Mouse (Mus musculus) lung, adult 2 months (tissue): ENCODE measurements around the gene Lipk. TPM values are rescaled to one million over a fixed set of nuclear protein-coding genes. Genes with fewer than 3 reads are reported as not detected.

Experiments
- DNase-seq: peaks from one replicate; pipeline ENCODE4 v3.0.0; 2022
- H3K4me1 ChIP-seq: fragments of 200-500 bp; 2 replicates; pipeline ENCODE4 v1.6.1; 2011; ENCODE audit warnings: low read length; ENCODE audit not compliant: control insufficient read depth, insufficient read depth
- H3K4me3 ChIP-seq: fragments of 200-500 bp; replicated peaks from 2 replicates; pipeline ENCODE3; 2011; ENCODE audit warnings: low read depth, mild to moderate bottlenecking, control low read depth, low read length; ENCODE audit errors: extremely low read depth
- CTCF ChIP-seq: fragments of 200-500 bp; IDR thresholded peaks from 2 replicates; pipeline ENCODE4 v1.5.1; 2011; ENCODE audit warnings: mild to moderate bottlenecking, low read length, control low read depth; ENCODE audit not compliant: insufficient read depth
- POLR2A ChIP-seq: fragments of 200-500 bp; IDR thresholded peaks from 2 replicates; pipeline ENCODE4 v1.6.1; 2011; ENCODE audit warnings: low read depth, mild to moderate bottlenecking, control low read depth, low read length, borderline replicate concordance; ENCODE audit errors: extremely low read depth
- WGBS: fragments of 180-500 bp; shearing (Covaris S2); methylation state at CpG from one replicate; pipeline ENCODE4 v1.1.7; 2018; 5-methylcytosine and 5-hydroxymethylcytosine counted together
- polyA plus RNA-seq: library from polyadenylated mRNA; depleted of rRNA; stranded (reverse); fragments of >200 nt; gene quantifications from 2 replicates; pipeline ENCODE4 v1.2.3, GENCODE M21; 2012; rRNA removed

The Lipk gene
- polyA plus RNA-seq, 1 experiment, result 1.7 TPM

GRCm38 (mm10) chr19:34063547-34063946 is 55.5 kb downstream of the Lipk start:
- Histone ChIP-seq H3K4me1 (no peaks in the 10 kb centered on the region; the same call in 1 of the 2 replicates), H3K4me3 (no peak overlapping the region)
- 31% methylated on average over 1 of the region's 1 CpGs for WGBS
- no peak for DNase-seq
- no peak for TF ChIP-seq POLR2A
- TF ChIP-seq CTCF, result no peak

- TF ChIP-seq CTCF (no peak), POLR2A (no peak)
These were observed 56.0 kb downstream of the Lipk start for GRCm38 (mm10) chr19:34064059-34064458.

GRCm38 (mm10) chr19:34066779-34067472 is 58.8 kb downstream of the Lipk start, which contains the start of gene Lipn:
Gene Lipn, plus strand, starts transcription at chr19:34067358.
- DNase-seq, result no peak
- Histone ChIP-seq H3K4me1 (no peaks in the 10 kb centered on the region; the same call in 1 of the 2 replicates), H3K4me3 (no peak within 1 kb of the TSS)
- TF ChIP-seq POLR2A (no peak), CTCF (no peak)
- WGBS, result 75% methylated on average over 9 of the region's 9 CpGs

More at GRCm38 (mm10) chr19:34064059-34064458, 56.0 kb downstream of the Lipk start:
- no peak for DNase-seq
- 79% methylated on average over 4 of the region's 4 CpGs for WGBS
- H3K4me1 ChIP-seq, result no peaks in the 10 kb centered on the region; the same call in 1 of the 2 replicates
- H3K4me3 ChIP-seq, result no peak overlapping the region

GRCm38 (mm10) chr19:34074239-34074638 is 66.1 kb downstream of the Lipk start:
- no peaks in the 10 kb centered on the region for H3K4me1 ChIP-seq
- no peak overlapping the region for H3K4me3 ChIP-seq
- TF ChIP-seq CTCF (no peak), POLR2A (no peak)
- DNase-seq, result no peak

- 72% methylated on average over 2 of the region's 2 CpGs for WGBS
- Histone ChIP-seq H3K4me3 (no peak overlapping the region), H3K4me1 (no peaks in the 10 kb centered on the region)
- no peak for TF ChIP-seq CTCF
- TF ChIP-seq POLR2A, result no peak
- DNase-seq, result no peak
These were observed 70.0 kb downstream of the Lipk start for GRCm38 (mm10) chr19:34078130-34078529.

- no peak for DNase-seq
- TF ChIP-seq POLR2A, result no peak
- no peak for TF ChIP-seq CTCF
- Histone ChIP-seq H3K4me1 (no peaks in the 10 kb centered on the region), H3K4me3 (no peak overlapping the region)
- 69% methylated on average over 3 of the region's 3 CpGs for WGBS
These were observed 81.1 kb downstream of the Lipk start for GRCm38 (mm10) chr19:34089011-34089680.

GRCm38 (mm10) chr19:34095381-34095780 is 87.3 kb downstream of the Lipk start:
- 43% methylated on average over 5 of the region's 5 CpGs for WGBS

GRCm38 (mm10) chr19:34096228-34096627 is 88.1 kb downstream of the Lipk start:
- H3K4me1 ChIP-seq, result no peaks in the 10 kb centered on the region
- H3K4me3 ChIP-seq, result no peak overlapping the region
- no peak for DNase-seq
- TF ChIP-seq POLR2A (no peak), CTCF (no peak)
- WGBS, result 29% methylated on average over 1 of the region's 1 CpGs

More at GRCm38 (mm10) chr19:34095381-34095780, 87.3 kb downstream of the Lipk start:
- TF ChIP-seq POLR2A (no peak), CTCF (no peak)
- peak; percentile 7 for DNase-seq
- Histone ChIP-seq H3K4me1 (no peaks in the 10 kb centered on the region), H3K4me3 (no peak overlapping the region)

Other genes with a start within 250 kb of the Lipk start
- gene Lipo3, start 246.3 kb upstream of the Lipk start, polyA plus RNA-seq, result 5.8 and 6.7 TPM in 2 replicates
- not detected in 2 replicates for gene Lipo1, start 220.8 kb upstream of the Lipk start, polyA plus RNA-seq
- 0.25 and 0.37 TPM in 2 replicates for gene Lipf, start 47.1 kb upstream of the Lipk start, polyA plus RNA-seq
- not detected in 2 replicates for gene Lipn, start 59.1 kb downstream of the Lipk start, polyA plus RNA-seq
- gene Lipm, start 92.6 kb downstream of the Lipk start, polyA plus RNA-seq, result 1.6 TPM in 1 of 2 replicates, not detected in the other
- 1.6 TPM in 1 of 2 replicates, not detected in the other for gene Ankrd22, start 157.8 kb downstream of the Lipk start, polyA plus RNA-seq
- gene Stambpl1, start 183.9 kb downstream of the Lipk start, polyA plus RNA-seq, result 5.1 and 7.4 TPM in 2 replicates
- gene Acta2, start 247.3 kb downstream of the Lipk start, polyA plus RNA-seq, result 337 and 584 TPM in 2 replicates